Mouse (Mus musculus): ENCODE measurements around the gene Gm28539. TPM values are rescaled to one million over a fixed set of nuclear protein-coding genes. Genes with fewer than 3 reads are reported as not detected.
"Not testable (repeated sequence)": the region's sequence is repeated elsewhere in the genome, so short reads cannot be mapped to it uniquely, and the experiment has no call there.

The Gm28539 gene
- total RNA-seq, 1 experiment from 2014 or later = 3.8 TPM

DNA sequence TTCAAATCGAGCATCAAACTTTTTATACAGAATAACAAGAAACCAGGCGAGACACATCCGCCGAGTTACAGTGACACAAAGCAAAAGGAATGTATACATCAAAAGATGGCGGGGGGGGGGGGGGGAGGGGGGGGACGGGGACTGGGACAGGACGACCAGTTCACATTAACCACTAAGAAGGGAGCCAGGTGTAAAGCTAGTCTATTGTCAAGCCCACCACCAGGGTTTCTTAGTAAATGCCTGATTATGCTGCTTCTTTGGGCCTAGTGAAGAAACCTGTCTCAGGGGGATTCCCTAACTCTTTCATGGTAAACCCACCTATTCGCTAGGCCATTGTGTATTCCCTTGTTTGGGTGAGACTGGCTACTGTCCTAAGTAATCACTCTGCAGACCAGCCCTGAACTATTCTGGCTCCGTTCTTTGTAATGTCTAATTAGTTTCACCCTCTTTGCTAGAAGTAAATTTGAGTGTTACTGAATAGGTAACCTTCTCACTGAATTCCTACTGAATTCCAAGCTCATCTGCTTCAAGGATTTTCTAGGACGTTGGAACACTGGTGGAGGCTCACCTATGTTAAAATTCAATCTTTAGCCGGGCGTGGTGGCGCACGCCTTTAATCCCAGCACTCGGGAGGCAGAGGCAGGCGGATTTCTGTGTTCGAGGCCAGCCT lies 13.3 kb downstream of the Gm28539 start:
- not testable (repeated sequence) for DNase-seq

DNA sequence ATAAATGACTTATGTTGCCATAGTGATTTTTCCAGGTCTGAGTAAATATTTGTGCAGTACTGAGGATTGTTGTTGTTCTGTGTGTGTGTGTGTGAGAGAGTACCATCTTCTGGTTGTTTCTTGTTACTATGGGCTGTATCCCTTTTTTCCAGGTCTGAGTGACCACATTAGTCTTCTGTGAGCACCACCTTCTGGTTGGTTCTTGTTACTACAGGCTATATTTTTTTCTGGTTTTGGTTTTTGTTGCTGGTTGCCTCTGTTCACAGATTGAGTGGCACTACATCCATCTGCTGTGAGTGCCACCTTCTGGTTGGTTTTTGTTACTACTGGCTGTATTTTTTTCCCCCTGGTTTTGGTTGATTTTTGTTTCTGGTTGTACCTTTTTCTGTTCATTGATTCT lies 22.2 kb downstream of the Gm28539 start:
- no peak for DNase-seq

- DNase-seq = peak; percentile 40
Measured at GRCm38 (mm10) chr16:18860186-18860585, 23.8 kb downstream of the Gm28539 start.

- DNase-seq = not testable (repeated sequence)
Measured at GRCm38 (mm10) chr16:18870495-18870894, 34.1 kb downstream of the Gm28539 start.

DNA sequence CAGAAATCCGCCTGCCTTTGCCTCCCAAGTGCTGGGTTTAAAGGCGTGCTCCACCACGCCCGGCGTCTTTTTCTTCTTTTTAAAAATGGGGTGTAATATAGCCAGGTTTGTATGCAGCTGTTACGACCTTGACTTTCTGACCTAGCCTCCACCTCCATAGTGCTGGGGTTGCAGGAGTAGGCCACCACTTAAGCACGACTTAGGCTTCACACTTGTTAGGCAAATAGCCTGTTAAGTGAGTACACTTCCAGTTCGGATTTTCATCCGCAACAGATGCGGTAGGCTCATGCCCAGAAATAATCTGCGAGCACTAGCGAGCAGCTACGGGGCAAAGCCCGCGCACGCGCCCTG lies 39.7 kb downstream of the Gm28539 start:
- no peak for DNase-seq

GRCm38 (mm10) chr16:18876442-18877308 lies 40.3 kb downstream of the Gm28539 start, which contains the start of the genes Mrpl40 and Hira:
Mrpl40 (minus strand) TSS chr16:18876862.
Hira (plus strand) TSS chr16:18877037.
- DNase-seq = peak; percentile 96

- DNase-seq = peak; percentile 37
Measured at GRCm38 (mm10) chr16:18877386-18878090, 41.2 kb downstream of the Gm28539 start.

DNA sequence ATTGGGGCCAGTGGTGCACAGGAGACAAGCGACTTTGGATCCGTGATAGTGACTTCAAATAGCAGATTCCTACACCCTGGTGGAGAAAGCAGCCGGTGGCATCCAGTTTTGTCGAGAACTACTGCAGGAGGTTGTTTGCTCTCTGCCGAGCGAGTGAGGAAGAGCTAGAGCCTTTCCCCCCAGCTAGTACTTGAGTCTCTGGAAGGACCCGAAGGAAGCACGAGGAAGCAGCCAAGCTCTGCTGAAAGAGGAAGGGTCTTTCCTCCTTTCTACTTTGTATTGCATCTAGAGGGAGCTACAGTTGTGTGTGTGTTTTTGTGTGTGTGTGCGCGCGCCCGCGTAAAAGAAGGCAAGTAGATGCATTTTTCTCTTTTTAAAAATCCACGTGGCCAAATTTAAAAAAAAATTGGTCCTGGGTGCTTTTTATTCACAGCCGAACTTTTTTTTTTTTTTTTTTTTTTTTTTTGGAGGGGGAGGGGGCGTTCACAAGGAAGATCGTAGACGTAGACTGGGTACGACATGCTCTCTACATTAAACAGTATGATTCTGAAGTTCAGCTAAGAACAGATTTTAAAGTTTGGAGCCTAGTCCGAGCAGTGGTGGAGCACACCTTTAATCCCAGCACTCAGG lies 41.8 kb downstream of the Gm28539 start:
- no peak for DNase-seq

DNA sequence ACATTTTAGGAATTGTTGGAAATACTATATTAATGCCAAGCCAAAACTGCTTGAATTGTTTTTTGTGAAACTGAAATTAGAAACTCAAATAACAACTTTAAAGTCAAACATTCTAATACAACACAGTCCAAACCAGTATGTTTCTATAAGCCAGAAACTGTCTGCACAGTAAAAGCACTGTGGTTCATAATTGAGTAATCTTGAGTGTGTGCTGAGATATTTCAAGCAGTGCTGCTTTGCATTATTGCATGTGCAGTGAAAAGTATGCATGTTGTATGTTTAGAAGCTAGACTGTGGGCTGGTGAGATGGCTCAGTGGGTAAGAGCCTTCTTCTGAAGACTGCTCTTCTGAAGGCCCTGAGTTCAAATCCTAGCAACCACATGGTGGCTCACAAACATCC lies 47.7 kb downstream of the Gm28539 start:
- DNase-seq = no peak

- no peak for DNase-seq
Measured at GRCm38 (mm10) chr16:18893840-18894372, 57.5 kb downstream of the Gm28539 start.

DNA sequence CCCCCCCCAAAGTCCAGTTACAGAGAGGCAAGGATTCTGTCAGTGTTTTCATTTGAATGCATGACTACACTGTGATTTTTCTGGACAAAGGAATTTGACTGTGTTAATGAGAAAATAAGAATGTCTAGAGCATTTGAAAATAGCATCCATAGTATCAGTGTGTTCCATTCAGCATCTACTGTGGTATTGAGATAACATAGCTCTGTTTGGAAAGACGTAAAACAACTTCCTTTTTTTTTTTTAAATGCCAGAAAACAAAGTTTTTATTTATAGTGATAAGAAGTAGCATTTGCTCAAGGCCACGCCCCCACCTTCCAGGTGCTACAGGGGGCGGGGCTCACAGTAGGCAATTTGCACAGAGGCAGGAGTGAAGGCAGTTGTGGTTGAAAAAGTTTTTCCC lies 58.9 kb downstream of the Gm28539 start:
- DNase-seq = no peak

- DNase-seq = no peak
Measured at GRCm38 (mm10) chr16:18896429-18896828, 60.0 kb downstream of the Gm28539 start.

GRCm38 (mm10) chr16:18905648-18906047 lies 69.3 kb downstream of the Gm28539 start:
- no peak for DNase-seq

GRCm38 (mm10) chr16:18916064-18916463 lies 79.7 kb downstream of the Gm28539 start:
- DNase-seq = no peak

- no peak for DNase-seq
Measured at GRCm38 (mm10) chr16:18921771-18922170, 85.4 kb downstream of the Gm28539 start.

GRCm38 (mm10) chr16:18927963-18928362 lies 91.6 kb downstream of the Gm28539 start:
- no peak for DNase-seq

DNA sequence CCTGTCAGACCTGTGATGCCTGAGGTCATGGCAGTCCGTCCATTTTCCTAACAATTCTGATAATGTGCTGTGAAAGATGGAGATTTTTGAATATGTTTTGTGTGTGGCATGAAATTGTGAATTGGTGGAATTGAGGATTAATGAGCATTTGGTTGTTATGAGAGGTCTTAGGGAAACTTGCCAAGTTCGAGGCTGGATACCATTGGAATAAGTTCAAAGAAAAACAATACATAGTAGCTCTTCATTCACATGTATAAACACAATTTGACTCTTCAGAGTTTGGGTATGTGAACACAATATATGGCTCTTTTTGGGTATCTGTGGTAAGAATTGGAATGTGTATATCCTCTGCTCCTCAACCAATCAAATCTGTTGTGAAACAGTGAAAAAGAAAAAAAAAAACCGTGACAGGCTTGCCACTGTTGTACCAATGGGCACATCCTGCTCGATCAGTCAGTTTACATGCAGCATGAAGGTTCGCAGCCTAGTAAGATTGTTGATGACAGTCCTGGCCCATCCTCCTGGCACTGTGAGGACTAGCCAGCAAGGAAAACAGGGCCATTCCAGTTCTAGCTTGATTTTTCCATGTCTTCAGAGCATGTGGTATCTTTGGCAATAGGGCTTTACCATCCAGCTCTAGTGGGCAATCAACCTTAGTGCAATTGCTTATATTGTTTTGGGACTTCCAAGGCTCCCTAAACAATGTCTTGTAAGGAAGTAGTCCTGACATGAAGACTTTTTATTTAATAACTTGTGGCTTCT lies 102.1 kb downstream of the Gm28539 start:
- no peak for DNase-seq

DNA sequence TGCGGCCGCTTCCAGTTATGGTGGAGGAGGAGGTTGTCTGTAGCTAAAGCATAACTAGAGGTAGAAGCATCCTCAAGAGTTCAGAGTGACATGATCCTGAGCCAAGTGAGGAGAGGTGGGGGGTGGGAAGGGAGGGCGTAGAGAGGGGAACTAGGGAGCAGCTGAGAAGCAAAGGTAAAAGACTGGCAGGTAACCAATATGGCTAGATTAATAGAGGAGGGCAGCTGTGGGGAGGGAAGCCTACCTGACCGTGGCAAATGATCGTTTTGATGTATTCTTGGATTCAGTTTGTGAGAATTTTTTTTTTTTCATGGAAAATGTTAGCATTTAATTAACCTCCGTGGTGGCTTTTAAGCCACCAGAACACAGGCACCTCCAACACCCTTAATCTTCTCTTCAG lies 107.5 kb downstream of the Gm28539 start:
- no peak for DNase-seq

GRCm38 (mm10) chr16:18948941-18949340 lies 112.6 kb downstream of the Gm28539 start:
- DNase-seq = no peak

- DNase-seq = no peak
Measured at GRCm38 (mm10) chr16:18950351-18950750, 114.0 kb downstream of the Gm28539 start.

DNA sequence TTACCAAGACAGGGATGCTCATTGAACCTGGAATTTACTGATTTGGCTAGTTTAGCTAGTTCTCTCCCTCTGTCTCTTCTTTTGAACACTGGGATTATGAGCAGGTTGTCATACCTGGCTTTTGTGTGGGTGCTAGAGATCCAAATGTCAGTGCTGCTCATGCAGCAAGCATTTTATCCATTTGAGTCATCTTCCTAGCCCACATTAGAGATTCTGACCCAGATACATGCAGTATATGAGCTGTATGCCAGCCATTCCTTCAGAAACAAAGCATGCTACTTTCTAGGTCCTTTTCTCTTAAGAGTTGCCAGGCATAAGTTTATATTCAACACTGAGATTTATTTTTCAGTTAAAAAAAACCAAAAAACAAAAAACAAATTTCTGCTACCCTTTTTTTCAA lies 116.4 kb downstream of the Gm28539 start:
- no peak for DNase-seq
